Mouse (Mus musculus): ENCODE data around the gene Cbarp. TPM values are rescaled to one million over a fixed set of nuclear protein-coding genes. Genes with fewer than 3 reads are reported as not detected.
A peak's percentile ranks its signal among the peaks of the same experiment; 100 is the strongest.

Gene Cbarp
- total and polyA plus RNA-seq, 3 experiments: 0.19 to 2.4 (median 2.3) TPM

DNA sequence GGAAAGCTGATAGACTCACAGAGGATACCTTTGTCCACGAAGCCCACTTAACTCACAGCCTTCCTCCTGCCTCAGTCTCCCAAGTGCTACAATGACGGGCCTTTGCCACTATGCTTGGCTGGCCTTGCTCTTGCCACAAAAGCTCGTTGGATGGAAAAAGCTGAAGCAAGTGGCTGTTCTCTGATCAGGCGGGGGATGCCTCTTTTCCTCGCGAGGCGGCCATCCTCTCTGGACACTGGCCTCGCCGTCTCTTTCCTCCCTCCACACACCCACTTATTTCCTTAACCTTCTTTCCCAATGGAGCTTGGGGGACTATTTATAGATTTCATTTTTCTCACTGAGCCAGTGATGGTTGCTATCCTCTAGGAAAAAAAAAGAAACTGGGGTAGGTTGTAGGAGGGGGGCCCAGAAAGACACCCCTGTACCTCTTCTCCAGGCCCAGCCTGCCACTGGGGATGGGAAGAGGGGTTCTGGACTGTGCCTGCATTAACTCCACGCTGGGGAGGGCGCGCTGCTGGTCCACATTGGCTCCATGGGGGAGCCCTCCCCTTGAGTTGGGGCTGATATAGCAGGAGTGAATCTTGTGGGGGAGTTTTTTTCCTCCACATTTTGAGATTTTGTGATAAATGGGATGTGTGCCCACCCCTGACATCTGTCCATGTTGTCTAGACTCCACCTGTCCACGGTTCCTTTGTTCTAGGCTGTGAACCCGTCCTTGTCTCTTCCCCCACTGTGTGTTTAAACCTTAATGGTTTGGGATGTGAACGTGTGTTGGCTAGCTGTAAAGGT, 16.7 kb upstream of the Cbarp start:
- Histone ChIP-seq H3K79me2 (replicated peaks; ENCODE audit: control insufficient read depth, extremely low read depth, insufficient read depth, poor library complexity, severe bottlenecking) (peaks cover 7% of the 10 kb centered on the region), H3K4me3 (replicated peaks in 1 of 3; ENCODE audit: low read depth in 2 of 3, low read length in 2 of 3, poor library complexity in 1 of 3) (no peak overlapping the region), H3K4me2 (ENCODE audit: insufficient read depth, low read depth, poor library complexity, severe bottlenecking) (peak overlapping the region; percentile 61; the same call in 1 of the 2 replicates), H3K27ac (ENCODE audit: insufficient read depth, low read depth) (no peak overlapping the region), H3K9ac (ENCODE audit: insufficient read depth, low read depth) (no peak overlapping the region), H3K4me1 (ENCODE audit: control insufficient read depth in 1 of 2, insufficient read depth in 2 of 2) (peaks cover 36 to 84% of the 10 kb centered on the region in 2 experiments), H3K36me3 (replicated peaks in 1 of 2; ENCODE audit: control insufficient read depth in 1 of 2, insufficient read depth in 1 of 2, low read length in 1 of 2) (peaks cover 38 to 48% of the 10 kb centered on the region in 2 experiments), H3K9me3 (replicated peaks; ENCODE audit: low read length) (no peaks in the 10 kb centered on the region), H3K27me3 (replicated peaks) (no peaks in the 10 kb centered on the region)
- dilution Hi-C loops (cut with MboI; ENCODE audit: extremely low pct_ligation_motif_present, extremely low pct_unique_long_range_greater_than_20kb, low sequenced_read_pairs) (no loop called here), in situ Hi-C loops (cut with MboI; ENCODE audit: low pct_ligation_motif_present, low pct_unique_long_range_greater_than_20kb, low sequenced_read_pairs) (no loop called here)
- no peak for DNase-seq (ENCODE audit: extremely low read depth)
- TF ChIP-seq EP300 (IDR thresholded peaks at IDR 0.05; ENCODE audit: low read length) (no peak), JUND (conservative IDR thresholded peaks at IDR 0.05; ENCODE audit: low read depth, low read length) (no peak), NRF1 (IDR thresholded peaks at IDR 0.05; ENCODE audit: low read depth, low read length) (no peak), HCFC1 (IDR thresholded peaks at IDR 0.05; ENCODE audit: low read depth, low read length) (no peak), POLR2A (IDR thresholded peaks at IDR 0.05; ENCODE audit: low read depth, low read length) (no peak), ELF1 (IDR thresholded peaks at IDR 0.05; ENCODE audit: low read depth, low read length) (no peak)

- H3K27ac ChIP-seq (ENCODE audit: insufficient read depth, low read depth): no peak overlapping the region
- H3K9me3 ChIP-seq (replicated peaks; ENCODE audit: low read length): no peaks in the 10 kb centered on the region
- H3K9ac ChIP-seq (ENCODE audit: insufficient read depth, low read depth): no peak overlapping the region
- H3K36me3 ChIP-seq (replicated peaks in 1 of 2; ENCODE audit: control insufficient read depth in 1 of 2, insufficient read depth in 1 of 2, low read length in 1 of 2): peaks cover 38 to 48% of the 10 kb centered on the region in 2 experiments
- DNase-seq (ENCODE audit: extremely low read depth): no peak
- peaks cover 7% of the 10 kb centered on the region for H3K79me2 ChIP-seq (replicated peaks; ENCODE audit: control insufficient read depth, extremely low read depth, insufficient read depth, poor library complexity, severe bottlenecking)
- H3K4me1 ChIP-seq (ENCODE audit: control insufficient read depth in 1 of 2, insufficient read depth in 2 of 2): peaks cover 34 to 77% of the 10 kb centered on the region in 2 experiments
- H3K4me2 ChIP-seq (ENCODE audit: insufficient read depth, low read depth, poor library complexity, severe bottlenecking): no peak overlapping the region
- no peak overlapping the region for H3K4me3 ChIP-seq (replicated peaks in 1 of 3; ENCODE audit: low read depth in 2 of 3, low read length in 2 of 3, poor library complexity in 1 of 3)
- H3K27me3 ChIP-seq (replicated peaks): no peaks in the 10 kb centered on the region
- no peak for TF ChIP-seq RCOR1 (conservative IDR thresholded peaks at IDR 0.05; ENCODE audit: low read depth, low read length)
- no peak for TF ChIP-seq MAX (IDR thresholded peaks at IDR 0.05; ENCODE audit: low read length)
- TF ChIP-seq UBTF (IDR thresholded peaks at IDR 0.05; ENCODE audit: low read depth, low read length): no peak
- TF ChIP-seq RAD21 (IDR thresholded peaks at IDR 0.05; ENCODE audit: low read depth, low read length): no peak
- dilution Hi-C loops (cut with MboI; ENCODE audit: extremely low pct_ligation_motif_present, extremely low pct_unique_long_range_greater_than_20kb, low sequenced_read_pairs) (no loop called here), in situ Hi-C loops (cut with MboI; ENCODE audit: low pct_ligation_motif_present, low pct_unique_long_range_greater_than_20kb, low sequenced_read_pairs) (no loop called here)
Observed at GRCm38 (mm10) chr10:80156752-80157053, 16.1 kb upstream of the Cbarp start.

DNA sequence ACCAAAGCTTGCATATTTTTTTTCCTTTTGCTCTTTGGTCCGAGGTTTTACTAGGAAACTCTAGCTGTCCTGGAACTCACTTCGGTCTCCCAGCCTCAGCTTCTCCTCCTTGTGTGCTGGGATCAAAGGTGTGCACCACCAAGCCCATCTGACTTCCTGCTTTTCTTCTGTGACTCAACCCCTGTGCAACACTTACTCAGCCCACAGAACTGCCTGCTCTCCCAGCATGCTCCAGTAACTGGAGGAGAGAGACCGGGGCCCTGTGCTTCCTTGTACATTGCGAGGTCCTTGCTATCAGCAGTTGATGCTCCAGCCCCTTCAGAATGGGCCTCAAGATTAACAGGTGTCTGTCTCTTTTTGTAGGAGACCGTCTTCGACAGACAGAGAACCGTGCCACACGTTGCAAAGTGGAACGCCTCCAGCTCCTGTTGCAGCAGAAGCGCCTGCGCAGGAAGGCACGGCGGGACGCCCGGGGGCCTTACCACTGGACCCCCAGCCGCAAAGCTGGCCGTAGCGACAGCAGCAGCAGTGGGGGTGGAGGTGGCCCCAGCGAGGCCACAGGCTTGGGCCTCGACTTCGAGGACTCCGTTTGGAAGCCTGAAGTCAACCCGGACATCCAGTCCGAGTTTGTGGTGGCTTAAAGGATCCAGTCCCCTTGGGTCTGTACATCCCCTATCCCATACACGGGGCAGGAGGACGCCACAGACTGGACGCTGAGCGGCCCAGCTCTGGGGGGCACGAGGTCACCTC, 15.5 kb upstream of the Cbarp start:
- dilution Hi-C loops (cut with MboI; ENCODE audit: extremely low pct_ligation_motif_present, extremely low pct_unique_long_range_greater_than_20kb, low sequenced_read_pairs) (no loop called here), in situ Hi-C loops (cut with MboI; ENCODE audit: low pct_ligation_motif_present, low pct_unique_long_range_greater_than_20kb, low sequenced_read_pairs) (no loop called here)
- H3K36me3 ChIP-seq (replicated peaks in 1 of 2; ENCODE audit: control insufficient read depth in 1 of 2, insufficient read depth in 1 of 2, low read length in 1 of 2): peaks cover 40 to 51% of the 10 kb centered on the region in 2 experiments
- H3K9me3 ChIP-seq (replicated peaks; ENCODE audit: low read length): no peaks in the 10 kb centered on the region
- peaks cover 30 to 72% of the 10 kb centered on the region in 2 experiments for H3K4me1 ChIP-seq (ENCODE audit: control insufficient read depth in 1 of 2, insufficient read depth in 2 of 2)
- no peaks in the 10 kb centered on the region for H3K27me3 ChIP-seq (replicated peaks)
- TF ChIP-seq POLR2AphosphoS2 (IDR thresholded peaks at IDR 0.05; ENCODE audit: low read depth, low read length) (no peak), BHLHE40 (IDR thresholded peaks at IDR 0.05; ENCODE audit: low read depth, low read length) (no peak), USF2 (conservative IDR thresholded peaks at IDR 0.05; ENCODE audit: low read depth, low read length) (no peak), JUND (conservative IDR thresholded peaks at IDR 0.05; ENCODE audit: low read depth, low read length) (no peak), NELFE (IDR thresholded peaks at IDR 0.05; ENCODE audit: low read depth, low read length) (no peak), EP300 (IDR thresholded peaks at IDR 0.05; ENCODE audit: low read length) (no peak), ZMIZ1 (IDR thresholded peaks at IDR 0.05; ENCODE audit: low read depth, low read length) (no peak), ZKSCAN1 (IDR thresholded peaks at IDR 0.05; ENCODE audit: borderline replicate concordance, low read depth, low read length) (no peak), E2F4 (IDR thresholded peaks at IDR 0.05; ENCODE audit: insufficient replicate concordance, low read depth, low read length) (no peak), MXI1 (IDR thresholded peaks at IDR 0.05; ENCODE audit: low read depth, low read length) (no peak), GABPA (IDR thresholded peaks at IDR 0.05; ENCODE audit: insufficient replicate concordance, low read depth, low read length) (no peak), TCF12 (IDR thresholded peaks at IDR 0.05; ENCODE audit: low read depth, low read length) (no peak), ELF1 (IDR thresholded peaks at IDR 0.05; ENCODE audit: low read depth, low read length) (no peak), MEF2A (IDR thresholded peaks at IDR 0.05; ENCODE audit: borderline replicate concordance, low read depth, low read length) (no peak), POLR2A (IDR thresholded peaks at IDR 0.05; ENCODE audit: low read depth, low read length) (no peak)
- no peak overlapping the region for H3K4me2 ChIP-seq (ENCODE audit: insufficient read depth, low read depth, poor library complexity, severe bottlenecking)
- H3K9ac ChIP-seq (ENCODE audit: insufficient read depth, low read depth): no peak overlapping the region
- no peak overlapping the region for H3K4me3 ChIP-seq (replicated peaks in 1 of 3; ENCODE audit: low read depth in 2 of 3, low read length in 2 of 3, poor library complexity in 1 of 3)
- 0 out of 2 replicates have a peak overlapping the region, but pooled peaks have one; percentile 5 for H3K27ac ChIP-seq (ENCODE audit: insufficient read depth, low read depth)
- peaks cover 12% of the 10 kb centered on the region for H3K79me2 ChIP-seq (replicated peaks; ENCODE audit: control insufficient read depth, extremely low read depth, insufficient read depth, poor library complexity, severe bottlenecking)
- DNase-seq (ENCODE audit: extremely low read depth): no peak
